Mouse (Mus musculus): ENCODE measurements around the gene Caskin1. TPM values are rescaled to one million over a fixed set of nuclear protein-coding genes. Genes with fewer than 3 reads are reported as not detected.
"Not testable (repeated sequence)": the region's sequence is repeated elsewhere in the genome, so short reads cannot be mapped to it uniquely, and the experiment has no call there.

The Caskin1 gene
- polyA plus RNA-seq, 1 experiment from 2014 or later = 0.84 TPM

- Histone ChIP-seq H3K4me1 (replicated peaks; ENCODE audit: control insufficient read depth, insufficient read depth) (no peaks in the 10 kb centered on the region), H3K4me3 (ENCODE audit: low read depth, low read length) (no peak overlapping the region), H3K36me3 (ENCODE audit: control insufficient read depth, insufficient read depth, low read length) (peaks cover 46% of the 10 kb centered on the region), H3K27me3 (ENCODE audit: control insufficient read depth, insufficient read depth, low read length) (no peaks in the 10 kb centered on the region), H3K9me3 (ENCODE audit: control insufficient read depth, low read length) (no peaks in the 10 kb centered on the region), H3K9ac (ENCODE audit: low read length) (no peak overlapping the region), H3K4me2 (replicated peaks; ENCODE audit: low read depth) (no peak overlapping the region), H3K27ac (replicated peaks) (no peak overlapping the region)
- DNase-seq (ENCODE audit: low spot score) = no peak
- TF ChIP-seq CTCF (IDR thresholded peaks at IDR 0.05; ENCODE audit: low read depth) (no peak), EP300 (optimal IDR thresholded peaks at IDR 0.05) (no peak)
- no peak for ATAC-seq (ENCODE audit: low FRiP score, low TSS enrichment)
- WGBS = 91% methylated on average over 8 of the region's 8 CpGs
Observed at GRCm38 (mm10) chr17:24446590-24446989, 41.8 kb upstream of the Caskin1 start.

- no peaks in the 10 kb centered on the region for H3K9me3 ChIP-seq (ENCODE audit: control insufficient read depth, low read length)
- no peaks in the 10 kb centered on the region for H3K4me1 ChIP-seq (replicated peaks; ENCODE audit: control insufficient read depth, insufficient read depth)
- ATAC-seq (ENCODE audit: low FRiP score, low TSS enrichment) = no peak
- H3K27me3 ChIP-seq (ENCODE audit: control insufficient read depth, insufficient read depth, low read length) = no peaks in the 10 kb centered on the region
- H3K4me2 ChIP-seq (replicated peaks; ENCODE audit: low read depth) = no peak overlapping the region
- no peak overlapping the region for H3K4me3 ChIP-seq (ENCODE audit: low read depth, low read length)
- DNase-seq (ENCODE audit: low spot score) = no peak
- no peak overlapping the region for H3K27ac ChIP-seq (replicated peaks)
- TF ChIP-seq EP300 (optimal IDR thresholded peaks at IDR 0.05) (no peak), CTCF (IDR thresholded peaks at IDR 0.05; ENCODE audit: low read depth) (no peak)
- no peak overlapping the region for H3K9ac ChIP-seq (ENCODE audit: low read length)
- peaks cover 43% of the 10 kb centered on the region for H3K36me3 ChIP-seq (ENCODE audit: control insufficient read depth, insufficient read depth, low read length)
- WGBS = 91% methylated on average over 6 of the region's 6 CpGs
Observed at GRCm38 (mm10) chr17:24449507-24449906, 38.9 kb upstream of the Caskin1 start.

GRCm38 (mm10) chr17:24451220-24451619 is 37.2 kb upstream of the Caskin1 start:
- Histone ChIP-seq H3K36me3 (ENCODE audit: control insufficient read depth, insufficient read depth, low read length) (peaks cover 27% of the 10 kb centered on the region), H3K9ac (ENCODE audit: low read length) (no peak overlapping the region), H3K27me3 (ENCODE audit: control insufficient read depth, insufficient read depth, low read length) (no peaks in the 10 kb centered on the region), H3K4me2 (replicated peaks; ENCODE audit: low read depth) (no peak overlapping the region), H3K27ac (replicated peaks) (no peak overlapping the region), H3K4me1 (replicated peaks; ENCODE audit: control insufficient read depth, insufficient read depth) (no peaks in the 10 kb centered on the region), H3K9me3 (ENCODE audit: control insufficient read depth, low read length) (no peaks in the 10 kb centered on the region), H3K4me3 (ENCODE audit: low read depth, low read length) (no peak overlapping the region)
- 92% methylated on average over 6 of the region's 6 CpGs for WGBS
- TF ChIP-seq EP300 (optimal IDR thresholded peaks at IDR 0.05) = no peak
- TF ChIP-seq CTCF (IDR thresholded peaks at IDR 0.05; ENCODE audit: low read depth) = no peak
- DNase-seq (ENCODE audit: low spot score) (no peak), ATAC-seq (ENCODE audit: low FRiP score, low TSS enrichment) (no peak)

- no peak overlapping the region for H3K4me2 ChIP-seq (replicated peaks; ENCODE audit: low read depth)
- no peak overlapping the region for H3K4me3 ChIP-seq (ENCODE audit: low read depth, low read length)
- DNase-seq (ENCODE audit: low spot score) (no peak), ATAC-seq (ENCODE audit: low FRiP score, low TSS enrichment) (0 out of 2 replicates have a peak, but pooled peaks have one; percentile 11)
- peaks cover 16% of the 10 kb centered on the region for H3K36me3 ChIP-seq (ENCODE audit: control insufficient read depth, insufficient read depth, low read length)
- H3K27me3 ChIP-seq (ENCODE audit: control insufficient read depth, insufficient read depth, low read length) = no peaks in the 10 kb centered on the region
- TF ChIP-seq EP300 (optimal IDR thresholded peaks at IDR 0.05) = no peak
- TF ChIP-seq CTCF (IDR thresholded peaks at IDR 0.05; ENCODE audit: low read depth) = no peak
- no peak overlapping the region for H3K9ac ChIP-seq (ENCODE audit: low read length)
- WGBS = 60% methylated on average over 2 of the region's 2 CpGs
- H3K27ac ChIP-seq (replicated peaks) = peak overlapping the region; percentile 99
- no peaks in the 10 kb centered on the region for H3K9me3 ChIP-seq (ENCODE audit: control insufficient read depth, low read length)
- no peaks in the 10 kb centered on the region for H3K4me1 ChIP-seq (replicated peaks; ENCODE audit: control insufficient read depth, insufficient read depth)
Observed at GRCm38 (mm10) chr17:24453372-24453771, 35.0 kb upstream of the Caskin1 start.

- WGBS = 2% methylated on average over 14 of the region's 14 CpGs
- no peaks in the 10 kb centered on the region for H3K4me1 ChIP-seq (replicated peaks; ENCODE audit: control insufficient read depth, insufficient read depth)
- H3K4me2 ChIP-seq (replicated peaks; ENCODE audit: low read depth) = peak overlapping the region; percentile 56
- H3K27ac ChIP-seq (replicated peaks) = peak overlapping the region; percentile 99
- TF ChIP-seq EP300 (optimal IDR thresholded peaks at IDR 0.05) = peak; percentile 22
- TF ChIP-seq CTCF (IDR thresholded peaks at IDR 0.05; ENCODE audit: low read depth) = no peak
- ATAC-seq (ENCODE audit: low FRiP score, low TSS enrichment) (peak; percentile 3; the same call in 1 of the 2 replicates), DNase-seq (ENCODE audit: low spot score) (no peak)
- H3K27me3 ChIP-seq (ENCODE audit: control insufficient read depth, insufficient read depth, low read length) = no peaks in the 10 kb centered on the region
- H3K4me3 ChIP-seq (ENCODE audit: low read depth, low read length) = peak overlapping the region; percentile 91
- no peaks in the 10 kb centered on the region for H3K9me3 ChIP-seq (ENCODE audit: control insufficient read depth, low read length)
- peaks cover 7% of the 10 kb centered on the region for H3K36me3 ChIP-seq (ENCODE audit: control insufficient read depth, insufficient read depth, low read length)
- H3K9ac ChIP-seq (ENCODE audit: low read length) = peak overlapping the region; percentile 94
Observed at GRCm38 (mm10) chr17:24454218-24454755, 34.1 kb upstream of the Caskin1 start.

GRCm38 (mm10) chr17:24454756-24455522 is 33.5 kb upstream of the Caskin1 start:
- peak; percentile 48 for TF ChIP-seq CTCF (IDR thresholded peaks at IDR 0.05; ENCODE audit: low read depth)
- TF ChIP-seq EP300 (optimal IDR thresholded peaks at IDR 0.05) = no peak

GRCm38 (mm10) chr17:24455523-24456206 is 32.7 kb upstream of the Caskin1 start:
- Histone ChIP-seq H3K4me2 (replicated peaks; ENCODE audit: low read depth) (peak overlapping the region; percentile 37), H3K27ac (replicated peaks) (peak overlapping the region; percentile 58)
- not testable (repeated sequence) for H3K27me3 ChIP-seq (ENCODE audit: control insufficient read depth, insufficient read depth, low read length); H3K36me3 ChIP-seq (ENCODE audit: control insufficient read depth, insufficient read depth, low read length); H3K9me3 ChIP-seq (ENCODE audit: control insufficient read depth, low read length); ATAC-seq (ENCODE audit: low FRiP score, low TSS enrichment); DNase-seq (ENCODE audit: low spot score); H3K4me3 ChIP-seq (ENCODE audit: low read depth, low read length); H3K4me1 ChIP-seq (replicated peaks; ENCODE audit: control insufficient read depth, insufficient read depth); H3K9ac ChIP-seq (ENCODE audit: low read length)
- WGBS = 45% methylated on average over 10 of the region's 10 CpGs

More at GRCm38 (mm10) chr17:24454756-24455522, 33.5 kb upstream of the Caskin1 start:
- Histone ChIP-seq H3K4me2 (replicated peaks; ENCODE audit: low read depth) (peak overlapping the region; percentile 56), H3K27me3 (ENCODE audit: control insufficient read depth, insufficient read depth, low read length) (no peaks in the 10 kb centered on the region), H3K9ac (ENCODE audit: low read length) (peak overlapping the region; percentile 94), H3K4me1 (replicated peaks; ENCODE audit: control insufficient read depth, insufficient read depth) (no peaks in the 10 kb centered on the region), H3K9me3 (ENCODE audit: control insufficient read depth, low read length) (no peaks in the 10 kb centered on the region), H3K4me3 (ENCODE audit: low read depth, low read length) (peak overlapping the region; percentile 91), H3K27ac (replicated peaks) (peak overlapping the region; percentile 99), H3K36me3 (ENCODE audit: control insufficient read depth, insufficient read depth, low read length) (peaks cover under 1% of the 10 kb centered on the region)
- ATAC-seq (ENCODE audit: low FRiP score, low TSS enrichment) (peak; percentile 92), DNase-seq (ENCODE audit: low spot score) (peak; percentile 100)
- under 1% methylated on average over 67 of the region's 67 CpGs for WGBS

All from stomach, postnatal 0 days (tissue).